Mouse (Mus musculus): ENCODE results near the gene Agps. TPM values are rescaled to one million over a fixed set of nuclear protein-coding genes. Genes with fewer than 3 reads are reported as not detected.
A peak's percentile ranks its signal among the peaks of the same experiment; 100 is the strongest.
"Not testable (repeated sequence)": the region's sequence is repeated elsewhere in the genome, so short reads cannot be mapped to it uniquely, and the experiment has no call there.

Agps gene
- total RNA-seq, 2 experiments from 2014 or later: 44.1 to 44.8 TPM

GRCm38 (mm10) chr2:75928011-75928410 lies 96.0 kb downstream of the Agps start:
- intact Hi-C loops (cut with DNase I): no loop called here
- DNase-seq: no peak

GRCm38 (mm10) chr2:75929141-75929540 lies 97.2 kb downstream of the Agps start:
- intact Hi-C loops (cut with DNase I): no loop called here
- DNase-seq: no peak

- intact Hi-C loops (cut with DNase I): no loop called here
- peak; percentile 15 to 27 for DNase-seq
These were observed 97.9 kb downstream of the Agps start for GRCm38 (mm10) chr2:75929786-75930444.

GRCm38 (mm10) chr2:75930941-75931340 lies 99.0 kb downstream of the Agps start:
- intact Hi-C loops (cut with DNase I): no loop called here
- DNase-seq: no peak

- no peak for DNase-seq
- intact Hi-C loops (cut with DNase I): no loop called here
These were observed 101.6 kb downstream of the Agps start for GRCm38 (mm10) chr2:75933541-75933940.

- DNase-seq; intact Hi-C loops (cut with DNase I): not testable (repeated sequence)
These were observed 104.7 kb downstream of the Agps start for GRCm38 (mm10) chr2:75936685-75937084.

- intact Hi-C loops (cut with DNase I): not testable (repeated sequence)
- peak; percentile 50 to 54 for DNase-seq
These were observed 105.6 kb downstream of the Agps start for GRCm38 (mm10) chr2:75937520-75938116.

- peak; percentile 89 to 93 for DNase-seq
- intact Hi-C loops (cut with DNase I): no loop called here
These were observed 106.4 kb downstream of the Agps start, which contains the start of gene Ttc30b for GRCm38 (mm10) chr2:75938117-75939063. Gene Ttc30b (minus strand): TSS chr2:75938585.

GRCm38 (mm10) chr2:75950685-75951084 lies 118.7 kb downstream of the Agps start:
- intact Hi-C loops (cut with DNase I): no loop called here
- no peak for DNase-seq

- no peak for DNase-seq
- intact Hi-C loops (cut with DNase I): no loop called here
These were observed 121.3 kb downstream of the Agps start for GRCm38 (mm10) chr2:75953320-75953719.

- intact Hi-C loops (cut with DNase I): no loop called here
- no peak for DNase-seq
These were observed 123.7 kb downstream of the Agps start for GRCm38 (mm10) chr2:75955709-75956108.

- DNase-seq: peak; percentile 47 to 52
- intact Hi-C loops (cut with DNase I): no loop called here
These were observed 127.3 kb downstream of the Agps start for GRCm38 (mm10) chr2:75959183-75959849.

GRCm38 (mm10) chr2:75959850-75960365 lies 127.9 kb downstream of the Agps start:
- DNase-seq: peak; percentile 48 to 54
- intact Hi-C loops (cut with DNase I): loop anchor here (10.0 kb wide), 1 partner anchor 275 kb away; no protein-coding TSS in a partner anchor

- intact Hi-C loops (cut with DNase I): loop anchor here (10.0 kb wide), 1 partner anchor 276 kb away; no protein-coding TSS in a partner anchor
- peak; percentile 42 to 63 for DNase-seq
These were observed 128.7 kb downstream of the Agps start for GRCm38 (mm10) chr2:75960366-75961330.

GRCm38 (mm10) chr2:75963211-75963840 lies 131.3 kb downstream of the Agps start:
- DNase-seq: no peak
- intact Hi-C loops (cut with DNase I): loop anchor here (10.0 kb wide), 1 partner anchor 279 kb away; no protein-coding TSS in a partner anchor

GRCm38 (mm10) chr2:75964051-75964450 lies 132.1 kb downstream of the Agps start:
- no peak for DNase-seq
- intact Hi-C loops (cut with DNase I): loop anchor here (2.0 to 10.0 kb wide), 3 partner anchors 177 to 361 kb away; no protein-coding TSS in a partner anchor

GRCm38 (mm10) chr2:75964512-75964911 lies 132.5 kb downstream of the Agps start:
- intact Hi-C loops (cut with DNase I): loop anchor here (2.0 to 10.0 kb wide), 3 partner anchors 178 to 362 kb away; no protein-coding TSS in a partner anchor
- DNase-seq: peak; percentile 79 to 82

- peak; percentile 77 to 84 for DNase-seq
- intact Hi-C loops (cut with DNase I): loop anchor here (1.0 to 10.0 kb wide), 4 partner anchors 82 to 362 kb away; no protein-coding TSS in a partner anchor
These were observed 133.0 kb downstream of the Agps start for GRCm38 (mm10) chr2:75964972-75965371.
